Mouse (Mus musculus): ENCODE measurements at regions not wholly inside any gene's neighbourhood (a gene's known extent, or its start where the extent isn't known, plus 50 kb on each side); places are given as distances from the start of the nearest gene placed in this dataset.

DNA sequence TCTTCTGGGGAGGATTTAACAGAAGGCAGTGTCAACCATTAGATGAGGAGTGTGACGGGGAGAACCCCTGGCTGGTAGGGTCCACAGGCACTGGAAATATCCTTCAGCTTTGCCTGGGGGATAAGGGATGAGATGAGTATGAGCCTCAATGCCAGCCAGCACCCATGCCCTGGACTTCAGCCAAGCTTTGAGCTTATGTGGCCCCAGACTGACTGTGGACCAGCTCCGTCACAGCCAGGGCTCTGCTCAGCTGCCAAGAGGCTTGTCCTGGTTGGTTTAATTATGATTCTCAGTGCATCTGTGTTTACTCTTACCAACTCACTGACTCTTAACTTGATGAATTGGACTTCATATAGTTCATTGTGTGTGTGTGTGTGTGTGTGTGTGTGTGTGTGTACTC, 165.8 kb downstream of the Mex3b start:
- TF ChIP-seq POLR2A (IDR thresholded peaks at IDR 0.05; ENCODE audit: extremely low read depth, insufficient read depth, low read length): no peak
- TF ChIP-seq CTCF (IDR thresholded peaks at IDR 0.05; ENCODE audit: low read depth, low read length): no peak
- Histone ChIP-seq H3K27me3 (ENCODE audit: control insufficient read depth, insufficient read depth, low read length) (no peaks in the 10 kb centered on the region), H3K9ac (ENCODE audit: low read depth, low read length) (no peak overlapping the region), H3K36me3 (ENCODE audit: control insufficient read depth, insufficient read depth, low read length) (no peaks in the 10 kb centered on the region), H3K4me1 (ENCODE audit: control insufficient read depth, insufficient read depth, low read length) (no peaks in the 10 kb centered on the region), H3K4me3 (ENCODE audit: insufficient read depth, low read depth, low read length) (no peak overlapping the region), H3K27ac (replicated peaks; ENCODE audit: insufficient read depth, low read depth, low read length) (no peak overlapping the region), H3K79me2 (ENCODE audit: control insufficient read depth, insufficient read depth, low read length) (no peaks in the 10 kb centered on the region)
- no peak for DNase-seq (ENCODE audit: extremely low read depth, low read depth, low spot score)
- 84% methylated on average over 2 of the region's 2 CpGs for WGBS

GRCm38 (mm10) chr7:83035190-83035589, 168.1 kb downstream of the Mex3b start:
- H3K27ac ChIP-seq (replicated peaks; ENCODE audit: insufficient read depth, low read depth, low read length): no peak overlapping the region
- H3K79me2 ChIP-seq (ENCODE audit: control insufficient read depth, insufficient read depth, low read length): no peaks in the 10 kb centered on the region
- WGBS: 73% methylated on average over 3 of the region's 3 CpGs
- no peak overlapping the region for H3K4me3 ChIP-seq (ENCODE audit: insufficient read depth, low read depth, low read length)
- H3K9ac ChIP-seq (ENCODE audit: low read depth, low read length): no peak overlapping the region
- no peaks in the 10 kb centered on the region for H3K36me3 ChIP-seq (ENCODE audit: control insufficient read depth, insufficient read depth, low read length)
- TF ChIP-seq POLR2A (IDR thresholded peaks at IDR 0.05; ENCODE audit: extremely low read depth, insufficient read depth, low read length) (no peak), CTCF (IDR thresholded peaks at IDR 0.05; ENCODE audit: low read depth, low read length) (no peak)
- H3K4me1 ChIP-seq (ENCODE audit: control insufficient read depth, insufficient read depth, low read length): no peaks in the 10 kb centered on the region
- no peak for DNase-seq (ENCODE audit: extremely low read depth, low read depth, low spot score)
- no peaks in the 10 kb centered on the region for H3K27me3 ChIP-seq (ENCODE audit: control insufficient read depth, insufficient read depth, low read length)

DNA sequence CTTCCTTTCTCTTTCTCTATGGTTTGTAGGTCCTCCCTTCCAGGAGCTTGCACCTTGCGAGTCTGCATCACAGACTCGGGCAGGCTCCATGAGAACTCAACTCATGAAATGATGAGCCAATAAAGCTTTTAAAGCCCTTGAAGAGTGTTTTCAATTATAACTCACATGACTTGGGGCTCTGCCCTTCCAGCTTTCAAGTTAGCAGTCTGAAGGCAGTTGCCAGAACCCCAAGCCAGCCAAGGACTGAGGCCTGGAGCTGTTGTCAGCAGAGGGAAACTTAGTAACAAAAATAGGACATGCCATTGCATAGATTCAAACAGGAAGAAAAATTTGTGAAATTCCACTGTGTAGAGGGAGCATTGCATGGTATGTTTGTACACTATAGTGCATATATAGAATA, 169.3 kb downstream of the Mex3b start:
- Histone ChIP-seq H3K9ac (ENCODE audit: low read depth, low read length) (no peak overlapping the region), H3K4me1 (ENCODE audit: control insufficient read depth, insufficient read depth, low read length) (no peaks in the 10 kb centered on the region), H3K27me3 (ENCODE audit: control insufficient read depth, insufficient read depth, low read length) (no peaks in the 10 kb centered on the region), H3K4me3 (ENCODE audit: insufficient read depth, low read depth, low read length) (no peak overlapping the region), H3K79me2 (ENCODE audit: control insufficient read depth, insufficient read depth, low read length) (no peaks in the 10 kb centered on the region), H3K36me3 (ENCODE audit: control insufficient read depth, insufficient read depth, low read length) (no peaks in the 10 kb centered on the region), H3K27ac (replicated peaks; ENCODE audit: insufficient read depth, low read depth, low read length) (no peak overlapping the region)
- no peak for DNase-seq (ENCODE audit: extremely low read depth, low read depth, low spot score)
- no peak for TF ChIP-seq CTCF (IDR thresholded peaks at IDR 0.05; ENCODE audit: low read depth, low read length)
- TF ChIP-seq POLR2A (IDR thresholded peaks at IDR 0.05; ENCODE audit: extremely low read depth, insufficient read depth, low read length): no peak
- 97% methylated on average over 2 of the region's 2 CpGs for WGBS

GRCm38 (mm10) chr7:83037100-83037499, 170.0 kb downstream of the Mex3b start:
- Histone ChIP-seq H3K36me3 (ENCODE audit: control insufficient read depth, insufficient read depth, low read length) (no peaks in the 10 kb centered on the region), H3K27me3 (ENCODE audit: control insufficient read depth, insufficient read depth, low read length) (no peaks in the 10 kb centered on the region), H3K79me2 (ENCODE audit: control insufficient read depth, insufficient read depth, low read length) (no peaks in the 10 kb centered on the region), H3K4me1 (ENCODE audit: control insufficient read depth, insufficient read depth, low read length) (no peaks in the 10 kb centered on the region), H3K27ac (replicated peaks; ENCODE audit: insufficient read depth, low read depth, low read length) (no peak overlapping the region), H3K9ac (ENCODE audit: low read depth, low read length) (no peak overlapping the region), H3K4me3 (ENCODE audit: insufficient read depth, low read depth, low read length) (no peak overlapping the region)
- DNase-seq (ENCODE audit: extremely low read depth, low read depth, low spot score): no peak
- no peak for TF ChIP-seq CTCF (IDR thresholded peaks at IDR 0.05; ENCODE audit: low read depth, low read length)
- TF ChIP-seq POLR2A (IDR thresholded peaks at IDR 0.05; ENCODE audit: extremely low read depth, insufficient read depth, low read length): no peak
- WGBS: 13% methylated on average over 2 of the region's 2 CpGs

GRCm38 (mm10) chr7:83037714-83038113, 170.6 kb downstream of the Mex3b start:
- H3K79me2 ChIP-seq (ENCODE audit: control insufficient read depth, insufficient read depth, low read length): no peaks in the 10 kb centered on the region
- DNase-seq (ENCODE audit: extremely low read depth, low read depth, low spot score): no peak
- no peak for TF ChIP-seq POLR2A (IDR thresholded peaks at IDR 0.05; ENCODE audit: extremely low read depth, insufficient read depth, low read length)
- no peak for TF ChIP-seq CTCF (IDR thresholded peaks at IDR 0.05; ENCODE audit: low read depth, low read length)
- H3K36me3 ChIP-seq (ENCODE audit: control insufficient read depth, insufficient read depth, low read length): no peaks in the 10 kb centered on the region
- no peak overlapping the region for H3K4me3 ChIP-seq (ENCODE audit: insufficient read depth, low read depth, low read length)
- no peak overlapping the region for H3K9ac ChIP-seq (ENCODE audit: low read depth, low read length)
- H3K4me1 ChIP-seq (ENCODE audit: control insufficient read depth, insufficient read depth, low read length): no peaks in the 10 kb centered on the region
- no peaks in the 10 kb centered on the region for H3K27me3 ChIP-seq (ENCODE audit: control insufficient read depth, insufficient read depth, low read length)
- no peak overlapping the region for H3K27ac ChIP-seq (replicated peaks; ENCODE audit: insufficient read depth, low read depth, low read length)
- 68% methylated on average over 2 of the region's 2 CpGs for WGBS

- no peak overlapping the region for H3K27ac ChIP-seq (replicated peaks; ENCODE audit: insufficient read depth, low read depth, low read length)
- H3K4me1 ChIP-seq (ENCODE audit: control insufficient read depth, insufficient read depth, low read length): no peaks in the 10 kb centered on the region
- no peak for DNase-seq (ENCODE audit: extremely low read depth, low read depth, low spot score)
- TF ChIP-seq CTCF (IDR thresholded peaks at IDR 0.05; ENCODE audit: low read depth, low read length): no peak
- no peak for TF ChIP-seq POLR2A (IDR thresholded peaks at IDR 0.05; ENCODE audit: extremely low read depth, insufficient read depth, low read length)
- no peaks in the 10 kb centered on the region for H3K79me2 ChIP-seq (ENCODE audit: control insufficient read depth, insufficient read depth, low read length)
- WGBS: 77% methylated on average over 3 of the region's 3 CpGs
- no peak overlapping the region for H3K9ac ChIP-seq (ENCODE audit: low read depth, low read length)
- H3K36me3 ChIP-seq (ENCODE audit: control insufficient read depth, insufficient read depth, low read length): no peaks in the 10 kb centered on the region
- H3K4me3 ChIP-seq (ENCODE audit: insufficient read depth, low read depth, low read length): no peak overlapping the region
- no peaks in the 10 kb centered on the region for H3K27me3 ChIP-seq (ENCODE audit: control insufficient read depth, insufficient read depth, low read length)
Observed at GRCm38 (mm10) chr7:83043746-83044145, 176.6 kb downstream of the Mex3b start.

Measured in liver, adult 2 months (tissue).